Mouse (Mus musculus): ENCODE results near the gene Grsf1. TPM values are rescaled to one million over a fixed set of nuclear protein-coding genes. Genes with fewer than 3 reads are reported as not detected.

The Grsf1 gene
- polyA plus RNA-seq, 1 experiment from 2014 or later = 67.5 TPM

DNA sequence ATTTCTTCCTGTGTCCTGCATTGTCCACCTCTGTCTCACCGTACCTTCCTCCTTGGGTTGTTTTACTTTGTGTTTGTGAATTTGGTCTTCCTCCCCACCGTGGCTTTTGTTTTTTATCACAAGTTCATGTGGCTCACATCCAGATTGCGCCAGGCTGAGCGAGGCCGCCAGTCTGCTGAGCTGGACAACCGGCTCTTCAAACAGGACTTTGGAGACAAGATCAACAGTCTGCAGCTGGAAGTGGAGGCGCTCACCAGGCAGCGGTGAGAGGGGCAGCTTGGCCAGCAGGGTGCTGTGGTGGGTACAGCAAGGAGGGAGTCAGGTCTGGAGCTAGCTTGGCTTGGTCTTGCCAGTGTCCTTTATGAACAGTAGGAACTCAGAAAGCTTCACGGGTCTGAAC is 33.2 kb downstream of the Grsf1 start:
- Histone ChIP-seq H3K36me3 (peaks cover 59% of the 10 kb centered on the region), H3K27me3 (ENCODE audit: low read depth, poor library complexity, severe bottlenecking) (no peaks in the 10 kb centered on the region), H3K9me3 (replicated peaks) (no peaks in the 10 kb centered on the region), H3K4me3 (no peak overlapping the region), H3K27ac (no peak overlapping the region), H3K4me1 (no peaks in the 10 kb centered on the region)
- 86% methylated on average over 9 of the region's 9 CpGs for WGBS
- no peak for DNase-seq (ENCODE audit: low spot score)

- 92% methylated on average over 5 of the region's 5 CpGs for WGBS
- no peak overlapping the region for H3K27ac ChIP-seq
- no peak for DNase-seq (ENCODE audit: low spot score)
- H3K27me3 ChIP-seq (ENCODE audit: low read depth, poor library complexity, severe bottlenecking) = no peaks in the 10 kb centered on the region
- H3K9me3 ChIP-seq (replicated peaks) = no peaks in the 10 kb centered on the region
- H3K36me3 ChIP-seq = peaks cover 30% of the 10 kb centered on the region
- H3K4me3 ChIP-seq = no peak overlapping the region
- peaks cover 6% of the 10 kb centered on the region for H3K4me1 ChIP-seq
Measured at GRCm38 (mm10) chr5:88634076-88634475, 41.9 kb downstream of the Grsf1 start.

- H3K4me3 ChIP-seq = no peak overlapping the region
- peaks cover 9% of the 10 kb centered on the region for H3K4me1 ChIP-seq
- WGBS = 83% methylated on average over 9 of the region's 9 CpGs
- no peaks in the 10 kb centered on the region for H3K27me3 ChIP-seq (ENCODE audit: low read depth, poor library complexity, severe bottlenecking)
- no peaks in the 10 kb centered on the region for H3K9me3 ChIP-seq (replicated peaks)
- DNase-seq (ENCODE audit: low spot score) = peak; percentile 27
- H3K27ac ChIP-seq = no peak overlapping the region
- H3K36me3 ChIP-seq = peaks cover 31% of the 10 kb centered on the region
Measured at GRCm38 (mm10) chr5:88632463-88632862, 43.5 kb downstream of the Grsf1 start.

GRCm38 (mm10) chr5:88631545-88631944 is 44.4 kb downstream of the Grsf1 start:
- 92% methylated on average over 5 of the region's 5 CpGs for WGBS
- no peak overlapping the region for H3K27ac ChIP-seq
- H3K4me1 ChIP-seq = peaks cover 9% of the 10 kb centered on the region
- peaks cover 24% of the 10 kb centered on the region for H3K36me3 ChIP-seq
- no peak overlapping the region for H3K4me3 ChIP-seq
- peak; percentile 14 for DNase-seq (ENCODE audit: low spot score)
- H3K9me3 ChIP-seq (replicated peaks) = no peaks in the 10 kb centered on the region
- no peaks in the 10 kb centered on the region for H3K27me3 ChIP-seq (ENCODE audit: low read depth, poor library complexity, severe bottlenecking)

DNA sequence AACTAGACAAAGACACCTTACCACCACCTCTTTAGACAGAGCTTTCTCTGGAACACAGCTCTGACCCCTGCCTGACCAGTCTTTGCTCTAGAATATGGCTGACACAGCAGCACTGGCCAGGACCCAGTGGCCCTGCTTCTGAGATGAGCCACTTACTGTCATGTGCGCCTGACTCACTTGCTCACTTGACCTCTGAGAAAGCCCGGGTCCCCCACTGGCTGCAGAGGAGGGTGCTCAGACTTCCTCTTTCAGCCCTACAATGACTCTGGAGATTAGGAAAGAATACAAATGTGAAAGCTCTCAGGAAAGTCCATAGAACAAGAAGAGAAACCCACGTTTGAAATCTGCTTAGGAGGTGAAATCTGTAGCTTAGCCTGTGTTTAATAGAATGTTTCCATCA is 45.1 kb downstream of the Grsf1 start:
- DNase-seq (ENCODE audit: low spot score) = peak; percentile 19
- peaks cover 9% of the 10 kb centered on the region for H3K4me1 ChIP-seq
- no peak overlapping the region for H3K27ac ChIP-seq
- WGBS = 83% methylated on average over 3 of the region's 3 CpGs
- H3K27me3 ChIP-seq (ENCODE audit: low read depth, poor library complexity, severe bottlenecking) = no peaks in the 10 kb centered on the region
- no peaks in the 10 kb centered on the region for H3K9me3 ChIP-seq (replicated peaks)
- H3K36me3 ChIP-seq = peaks cover 27% of the 10 kb centered on the region
- no peak overlapping the region for H3K4me3 ChIP-seq

DNA sequence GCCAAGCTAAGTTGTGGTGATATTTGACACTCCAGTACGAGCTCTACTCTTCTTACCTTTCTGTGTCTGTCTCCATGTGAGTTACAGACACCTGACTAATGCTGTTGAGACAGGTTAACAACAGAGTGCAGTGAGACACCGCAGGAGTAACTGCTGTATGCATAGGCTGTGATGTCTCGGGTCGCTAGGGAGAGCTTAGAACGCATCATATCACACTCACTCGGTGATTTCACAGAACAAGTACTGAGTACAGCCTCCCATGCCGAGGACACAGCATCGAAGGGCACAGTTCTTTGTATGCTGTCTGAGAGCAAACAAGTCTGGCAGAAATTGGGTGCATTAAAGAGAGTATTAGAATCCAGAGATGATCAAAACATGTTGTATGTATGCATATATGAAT is 46.0 kb downstream of the Grsf1 start:
- WGBS = 90% methylated on average over 8 of the region's 8 CpGs

GRCm38 (mm10) chr5:88629125-88629524 is 46.8 kb downstream of the Grsf1 start:
- Histone ChIP-seq H3K4me1 (peaks cover 9% of the 10 kb centered on the region), H3K27me3 (ENCODE audit: low read depth, poor library complexity, severe bottlenecking) (no peaks in the 10 kb centered on the region), H3K36me3 (peaks cover 20% of the 10 kb centered on the region), H3K9me3 (replicated peaks) (no peaks in the 10 kb centered on the region), H3K27ac (no peak overlapping the region), H3K4me3 (no peak overlapping the region)
- 58% methylated on average over 11 of the region's 11 CpGs for WGBS
- DNase-seq (ENCODE audit: low spot score) = peak; percentile 28

More for the DNA sequence above, 46.0 kb downstream of the Grsf1 start:
- Histone ChIP-seq H3K27me3 (ENCODE audit: low read depth, poor library complexity, severe bottlenecking) (no peaks in the 10 kb centered on the region), H3K36me3 (peaks cover 21% of the 10 kb centered on the region), H3K4me1 (peaks cover 9% of the 10 kb centered on the region), H3K27ac (no peak overlapping the region), H3K9me3 (replicated peaks) (no peaks in the 10 kb centered on the region), H3K4me3 (no peak overlapping the region)
- peak; percentile 13 for DNase-seq (ENCODE audit: low spot score)

GRCm38 (mm10) chr5:88627545-88627944 is 48.4 kb downstream of the Grsf1 start:
- no peaks in the 10 kb centered on the region for H3K9me3 ChIP-seq (replicated peaks)
- DNase-seq (ENCODE audit: low spot score) = peak; percentile 20
- H3K36me3 ChIP-seq = peaks cover 20% of the 10 kb centered on the region
- peaks cover 9% of the 10 kb centered on the region for H3K4me1 ChIP-seq
- no peak overlapping the region for H3K27ac ChIP-seq
- no peak overlapping the region for H3K4me3 ChIP-seq
- 88% methylated on average over 4 of the region's 4 CpGs for WGBS
- H3K27me3 ChIP-seq (ENCODE audit: low read depth, poor library complexity, severe bottlenecking) = no peaks in the 10 kb centered on the region

DNA sequence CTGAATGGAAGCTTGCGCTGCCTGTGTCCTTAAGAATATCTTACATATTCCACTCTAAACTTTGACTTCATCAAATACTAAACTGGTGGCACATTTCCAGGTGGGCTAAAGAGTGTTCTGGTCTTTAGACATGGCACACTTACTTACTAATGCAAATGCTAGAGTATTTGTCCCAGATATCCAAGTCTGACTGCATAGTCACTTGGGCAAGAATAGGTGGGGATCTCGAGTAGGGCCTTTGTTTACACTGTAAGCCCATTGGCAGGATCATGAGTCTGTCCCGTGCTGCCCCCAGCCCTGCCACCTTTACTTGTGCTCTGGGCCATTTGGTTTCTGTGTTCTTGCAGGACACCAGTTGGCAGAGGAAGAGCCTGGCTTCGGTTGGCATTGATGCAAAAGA is 59.0 kb downstream of the Grsf1 start:
- no peak for DNase-seq (ENCODE audit: low spot score)
- WGBS = 89% methylated on average over 4 of the region's 4 CpGs
- Histone ChIP-seq H3K4me1 (no peaks in the 10 kb centered on the region), H3K27ac (no peak overlapping the region), H3K9me3 (replicated peaks) (no peaks in the 10 kb centered on the region), H3K36me3 (peaks cover 29% of the 10 kb centered on the region), H3K27me3 (ENCODE audit: low read depth, poor library complexity, severe bottlenecking) (no peaks in the 10 kb centered on the region), H3K4me3 (no peak overlapping the region)

DNA sequence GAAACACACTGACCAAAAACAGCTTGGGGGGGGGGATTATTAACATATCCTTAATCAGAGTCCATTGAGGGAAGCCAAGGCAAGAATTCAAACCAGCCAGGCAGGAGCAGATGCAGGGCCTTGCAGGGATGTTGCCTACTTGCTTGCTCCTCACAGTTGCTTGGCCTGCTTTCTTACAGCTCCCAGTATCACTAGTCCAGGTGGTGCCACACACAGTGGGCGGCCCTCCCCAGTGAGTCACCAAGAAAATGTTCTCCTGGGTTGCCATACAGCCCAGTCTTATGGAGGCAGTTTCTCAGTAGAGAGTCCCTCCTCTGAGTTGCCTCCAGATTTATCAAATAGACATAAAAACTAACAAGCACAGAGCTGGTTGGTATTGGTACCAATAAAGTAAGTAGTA is 61.8 kb downstream of the Grsf1 start:
- Histone ChIP-seq H3K4me3 (no peak overlapping the region), H3K27me3 (ENCODE audit: low read depth, poor library complexity, severe bottlenecking) (no peaks in the 10 kb centered on the region), H3K27ac (no peak overlapping the region), H3K4me1 (no peaks in the 10 kb centered on the region), H3K9me3 (replicated peaks) (no peaks in the 10 kb centered on the region), H3K36me3 (peaks cover 17% of the 10 kb centered on the region)
- 92% methylated on average over 1 of the region's 1 CpGs for WGBS
- DNase-seq (ENCODE audit: low spot score) = no peak

Other genes with a start within 250 kb of the Grsf1 start
- 0.10 and 0.38 TPM in 2 replicates for gene Ambn, start 220.2 kb downstream of the Grsf1 start, polyA plus RNA-seq (2016; fragmentation: Nextera tagmentation; extraction: Ambion mirVana)
- 0.06 TPM in 1 of 2 replicates, not detected in the other for gene Enam, start 188.2 kb downstream of the Grsf1 start, polyA plus RNA-seq (2016; fragmentation: Nextera tagmentation; extraction: Ambion mirVana)
- gene Jchain, start 148.3 kb downstream of the Grsf1 start, polyA plus RNA-seq (2016; fragmentation: Nextera tagmentation; extraction: Ambion mirVana) = 0.14 TPM in 1 of 2 replicates, not detected in the other
- gene Utp3, start 121.7 kb downstream of the Grsf1 start, polyA plus RNA-seq (2016; fragmentation: Nextera tagmentation; extraction: Ambion mirVana) = 80.2 and 84.7 TPM in 2 replicates
- 8.1 and 9.6 TPM in 2 replicates for gene Rufy3, start 111.1 kb downstream of the Grsf1 start, polyA plus RNA-seq (2016; fragmentation: Nextera tagmentation; extraction: Ambion mirVana)
- 11.8 and 12.3 TPM in 2 replicates for gene Mob1b, start 44.7 kb upstream of the Grsf1 start, polyA plus RNA-seq (2016; fragmentation: Nextera tagmentation; extraction: Ambion mirVana)
- 76.8 and 88.2 TPM in 2 replicates for gene Dck, start 88.8 kb upstream of the Grsf1 start, polyA plus RNA-seq (2016; fragmentation: Nextera tagmentation; extraction: Ambion mirVana)
- gene Slc4a4, start 210.6 kb upstream of the Grsf1 start, polyA plus RNA-seq (2016; fragmentation: Nextera tagmentation; extraction: Ambion mirVana) = 2.2 and 2.5 TPM in 2 replicates